Mouse (Mus musculus): ENCODE measurements at regions not wholly inside any gene's neighbourhood (a gene's known extent, or its start where the extent isn't known, plus 50 kb on each side); places are given as distances from the start of the nearest gene placed in this dataset.

DNA sequence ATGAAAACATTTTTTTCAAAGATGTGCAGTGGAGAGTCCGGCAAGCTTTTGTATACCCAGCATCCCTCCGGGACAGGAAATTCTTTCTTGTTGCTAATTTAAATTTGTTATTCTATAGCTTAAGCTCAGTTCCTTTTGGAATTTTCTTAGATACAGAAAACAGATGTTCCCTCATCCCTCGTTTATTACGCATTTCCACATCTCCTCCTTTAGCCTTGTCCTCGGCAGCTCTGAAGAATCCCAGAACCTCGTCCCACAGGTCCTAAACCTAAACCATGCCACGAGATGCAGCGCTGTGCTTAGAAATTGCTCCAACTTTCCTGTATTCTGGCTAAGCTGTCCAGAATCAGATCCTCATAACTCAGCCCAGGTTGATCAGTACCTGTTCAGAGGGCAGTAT is 332.0 kb downstream of the Adgrl2 start:
- TF ChIP-seq CTCF (IDR thresholded peaks at IDR 0.05; ENCODE audit: low read depth, low read length) (no peak), POLR2A (IDR thresholded peaks at IDR 0.05; ENCODE audit: insufficient read depth, low read length) (no peak)

Measured in ES-Bruce4 (cell line).